ENCODE assay signal across 14 mouse cellular contexts in genomic region chr1:54913063-54913335, GRCm38 (mm10). TPM values are rescaled to one million over a fixed set of nuclear protein-coding genes. Genes with fewer than 3 reads are reported as not detected.
DNase-seq lines count a peak whose midpoint lies in the region; ATAC-seq and TF ChIP-seq lines count a peak whose summit lies in the region.
"Had no signal": no experiment of that assay in that cellular context is flagged by ENCODE, and none has a peak within 500 bp of the region (broad histone marks: within the 10 kb centered on the region; RNA-seq: fewer than 3 reads in every experiment).

No protein-coding gene starts in this region.

- H3K4me1 ChIP-seq in heart, postnatal 0 days (ENCODE audit: control insufficient read depth, insufficient read depth), result peaks cover 27% of the 10 kb centered on the region
- peaks cover 31% of the 10 kb centered on the region for H3K4me1 ChIP-seq in liver, postnatal 0 days (ENCODE audit: insufficient read depth)
- peaks cover 19% of the 10 kb centered on the region for H3K4me1 ChIP-seq in liver, embryonic 11.5 days (replicated peaks; ENCODE audit: control insufficient read depth, insufficient read depth, low read length)
- H3K4me1 ChIP-seq in MEL (ENCODE audit: control insufficient read depth in 1 of 2, insufficient read depth in 2 of 2, low read length in 2 of 2), result peaks cover 8 to 31% of the 10 kb centered on the region in 2 experiments
- peaks cover 56% of the 10 kb centered on the region for H3K4me1 ChIP-seq in embryonic facial prominence, embryonic 15.5 days

- H3K27ac ChIP-seq in heart, postnatal 0 days (ENCODE audit: low read depth), result no peak overlapping the region; the same call in 1 of the 2 replicates
- peak overlapping the region; percentile 86; the same call in 1 of the 2 replicates for H3K27ac ChIP-seq in liver, postnatal 0 days (ENCODE audit: low read depth)
- no peak overlapping the region for H3K27ac ChIP-seq in liver, embryonic 11.5 days (ENCODE audit: low read depth, low read length)
- peak overlapping the region; percentile 36; the same call in 1 of the 2 replicates for H3K27ac ChIP-seq in MEL (ENCODE audit: control insufficient read depth, low read depth, low read length)
- peak overlapping the region; percentile 34; the same call in 1 of the 2 replicates for H3K27ac ChIP-seq in embryonic facial prominence, embryonic 15.5 days (replicated peaks)
- H3K27ac ChIP-seq: heart, embryonic 10.5 days had no signal

- H3K36me3 ChIP-seq in heart, postnatal 0 days (replicated peaks; ENCODE audit: control insufficient read depth, insufficient read depth, low read length), result no peaks in the 10 kb centered on the region
- no peaks in the 10 kb centered on the region for H3K36me3 ChIP-seq in liver, postnatal 0 days (replicated peaks; ENCODE audit: insufficient read depth, low read length)
- H3K36me3 ChIP-seq in liver, embryonic 11.5 days (ENCODE audit: control insufficient read depth, insufficient read depth, low read length), result no peaks in the 10 kb centered on the region
- H3K36me3 ChIP-seq in MEL (ENCODE audit: control insufficient read depth in 1 of 2, insufficient read depth in 2 of 2, low read length in 2 of 2), result peaks cover 0 to 36% of the 10 kb centered on the region in 2 experiments; a peak in 2 of 4 replicates
- H3K36me3 ChIP-seq in embryonic facial prominence, embryonic 15.5 days, result no peaks in the 10 kb centered on the region
- H3K36me3 ChIP-seq: heart, embryonic 10.5 days had no signal

- no peaks in the 10 kb centered on the region for H3K9me3 ChIP-seq in heart, postnatal 0 days (replicated peaks; ENCODE audit: control insufficient read depth, low read length)
- no peaks in the 10 kb centered on the region for H3K9me3 ChIP-seq in liver, postnatal 0 days (ENCODE audit: low read length)
- no peaks in the 10 kb centered on the region for H3K9me3 ChIP-seq in liver, embryonic 11.5 days (ENCODE audit: control insufficient read depth, low read length)
- H3K9me3 ChIP-seq in MEL (replicated peaks; ENCODE audit: insufficient read depth, low read length), result no peaks in the 10 kb centered on the region
- no peaks in the 10 kb centered on the region for H3K9me3 ChIP-seq in embryonic facial prominence, embryonic 15.5 days (replicated peaks)
- H3K9me3 ChIP-seq: heart, embryonic 10.5 days had no signal

- H3K79me2 ChIP-seq in MEL (ENCODE audit: control insufficient read depth, insufficient read depth, low read length, poor library complexity), result no peaks in the 10 kb centered on the region

- no peak for DNase-seq in heart, postnatal 0 days (ENCODE audit: low spot score)
- no peak for DNase-seq in heart, adult 9 months (ENCODE audit: low spot score in 2 of 2)
- DNase-seq in liver, postnatal 0 days, result no peak
- DNase-seq in liver, embryonic 11.5 days (ENCODE audit: low spot score), result no peak
- no peak for DNase-seq in MEL (ENCODE audit: low read depth, low spot score)
- no peak for DNase-seq in cerebellum, adult 11 months
- no peak for DNase-seq in kidney, postnatal 10 days
- DNase-seq: cerebellum, adult 9-10 months; lung, adult 2 months; retina, postnatal 1 day had no signal

- H3K9ac ChIP-seq in heart, postnatal 0 days (replicated peaks; ENCODE audit: low read depth, low read length), result no peak overlapping the region
- H3K9ac ChIP-seq in liver, postnatal 0 days (replicated peaks), result no peak overlapping the region
- no peak overlapping the region for H3K9ac ChIP-seq in liver, embryonic 11.5 days (ENCODE audit: low read depth, low read length)
- no peak overlapping the region for H3K9ac ChIP-seq in MEL (ENCODE audit: control insufficient read depth, low read depth, low read length, poor library complexity, severe bottlenecking)
- no peak overlapping the region for H3K9ac ChIP-seq in embryonic facial prominence, embryonic 15.5 days

- TF ChIP-seq RAD21 in MEL (IDR thresholded peaks at IDR 0.05; ENCODE audit: low read depth, low read length), result no peak

- no peak overlapping the region for H3K4me2 ChIP-seq in heart, postnatal 0 days (ENCODE audit: low read depth, low read length)
- peak overlapping the region; percentile 44 for H3K4me2 ChIP-seq in liver, postnatal 0 days (ENCODE audit: low read depth, low read length)
- H3K4me2 ChIP-seq in liver, embryonic 11.5 days, result no peak overlapping the region
- no peak overlapping the region for H3K4me2 ChIP-seq in embryonic facial prominence, embryonic 15.5 days (replicated peaks)

- H3K27me3 ChIP-seq in heart, postnatal 0 days (ENCODE audit: control insufficient read depth, insufficient read depth, low read length), result no peaks in the 10 kb centered on the region
- no peaks in the 10 kb centered on the region for H3K27me3 ChIP-seq in liver, postnatal 0 days (ENCODE audit: insufficient read depth, low read length)
- H3K27me3 ChIP-seq in liver, embryonic 11.5 days (replicated peaks; ENCODE audit: control insufficient read depth, insufficient read depth, low read length), result no peaks in the 10 kb centered on the region
- no peaks in the 10 kb centered on the region for H3K27me3 ChIP-seq in MEL (ENCODE audit: control insufficient read depth in 1 of 2, insufficient read depth in 2 of 2, low read length in 2 of 2)
- H3K27me3 ChIP-seq in embryonic facial prominence, embryonic 15.5 days, result no peaks in the 10 kb centered on the region

- no peak for TF ChIP-seq EP300 in heart, postnatal 0 days (IDR thresholded peaks at IDR 0.05; ENCODE audit: low read depth)
- TF ChIP-seq EP300 in liver, postnatal 0 days (IDR thresholded peaks at IDR 0.05; ENCODE audit: low read depth), result no peak
- no peak for TF ChIP-seq EP300 in MEL (IDR thresholded peaks at IDR 0.05; ENCODE audit: low read depth in 1 of 2, low read length in 2 of 2)

- ATAC-seq in heart, postnatal 0 days (ENCODE audit: insufficient read depth, low read depth), result no peak
- ATAC-seq in liver, postnatal 0 days, result no peak
- no peak for ATAC-seq in liver, embryonic 11.5 days (replicated peaks; ENCODE audit: low FRiP score)
- no peak for ATAC-seq in embryonic facial prominence, embryonic 15.5 days (ENCODE audit: insufficient number of reproducible peaks, low FRiP score, low TSS enrichment, low read depth)
- ATAC-seq: forebrain, embryonic 14.5 days had no signal

- H3K4me3 ChIP-seq in heart, postnatal 0 days (ENCODE audit: low read depth, low read length), result no peak overlapping the region
- no peak overlapping the region for H3K4me3 ChIP-seq in liver, postnatal 0 days (ENCODE audit: low read depth, low read length)
- H3K4me3 ChIP-seq in liver, embryonic 11.5 days (ENCODE audit: low read depth, low read length), result no peak overlapping the region
- no peak overlapping the region for H3K4me3 ChIP-seq in MEL (ENCODE audit: control insufficient read depth in 1 of 2, insufficient read depth in 1 of 2, low read depth in 2 of 2, low read length in 2 of 2)
- no peak overlapping the region for H3K4me3 ChIP-seq in embryonic facial prominence, embryonic 15.5 days (replicated peaks)
- H3K4me3 ChIP-seq: heart, embryonic 10.5 days; myocyte had no signal

- TF ChIP-seq POLR2A in MEL (IDR thresholded peaks at IDR 0.05; ENCODE audit: control insufficient read depth in 1 of 2, insufficient read depth in 1 of 2, low read depth in 1 of 2, low read length in 2 of 2, poor library complexity in 1 of 2), result no peak

- peak; percentile 17; the same call in 1 of the 2 replicates for TF ChIP-seq CTCF in heart, postnatal 0 days (IDR thresholded peaks at IDR 0.05; ENCODE audit: low read depth)
- peak; percentile 56 for TF ChIP-seq CTCF in liver, postnatal 0 days (IDR thresholded peaks at IDR 0.05; ENCODE audit: low read depth)
- no peak for TF ChIP-seq CTCF in MEL (IDR thresholded peaks at IDR 0.05 in 2 of 3, conservative IDR thresholded peaks at IDR 0.05 in 1 of 3; ENCODE audit: control insufficient read depth in 1 of 3, insufficient read depth in 1 of 3, low read depth in 2 of 3, low read length in 3 of 3, poor library complexity in 1 of 3, severe bottlenecking in 1 of 3)

TF ChIP-seq in MEL, 35 proteins besides CTCF, POLR2A, EP300 and RAD21:
- TF ChIP-seq TAL1 (IDR thresholded peaks at IDR 0.05; ENCODE audit: low read length), result no peak
- TF ChIP-seq SMC3 (IDR thresholded peaks at IDR 0.05; ENCODE audit: low read depth, low read length), result no peak
- TF ChIP-seq MYB (IDR thresholded peaks at IDR 0.05; ENCODE audit: low read depth, low read length), result no peak
- no peak for TF ChIP-seq GABPA (IDR thresholded peaks at IDR 0.05; ENCODE audit: low read depth, low read length)
- TF ChIP-seq USF1 (IDR thresholded peaks at IDR 0.05; ENCODE audit: low read depth, low read length), result no peak
- no peak for TF ChIP-seq E2F4 (IDR thresholded peaks at IDR 0.05; ENCODE audit: borderline replicate concordance, low read depth, low read length)
- no peak for TF ChIP-seq ZNF384 (IDR thresholded peaks at IDR 0.05; ENCODE audit: low read depth, low read length)

RNA-seq across cellular contexts. Expression of gene Ankrd44, which starts 13.2 kb away (rescaled TPM):
- 9.6 and 14.6 TPM in 2 replicates for total RNA-seq in heart, postnatal 0 days (2014; rRNA removed; ENCODE audit: low replicate concordance)
- polyA plus RNA-seq in heart, postnatal 0 days (2015; fragmentation: Nextera tagmentation; extraction: Ambion mirVana), result 3.3 and 3.8 TPM in 2 replicates
- polyA plus RNA-seq in liver, postnatal 0 days (2015; fragmentation: Nextera tagmentation; extraction: Ambion mirVana), result 4.0 and 4.7 TPM in 2 replicates
- 11.8 and 12.1 TPM in 2 replicates for polyA plus RNA-seq in liver, embryonic 11.5 days (2014; fragmentation: Nextera tagmentation; extraction: Ambion mirVana)
- total RNA-seq in MEL (2012; rRNA removed), result 1.9 and 2.3 TPM in 2 replicates
- 1 to 10 TPM in 1 of 2 experiments, not detected in 1; 4.4 TPM for polyA plus RNA-seq in MEL (2012; ENCODE audit: insufficient read depth in 1 of 2, insufficient read length in 2 of 2, low read depth in 1 of 2, low replicate concordance in 2 of 2, missing spikeins in 1 of 2)
- 22.9 and 23.1 TPM in 2 replicates for polyA plus RNA-seq in embryonic facial prominence, embryonic 15.5 days (2015; fragmentation: Nextera tagmentation; extraction: Ambion mirVana)

Comparison
In these comparisons a context has a peak if more than half of its experiments do, and no peak if none do; other contexts are left out.
1. H3K27ac ChIP-seq: peak in liver, postnatal 0 days (single experiment), MEL (single experiment) and embryonic facial prominence, embryonic 15.5 days (single experiment); none in heart, postnatal 0 days (single experiment) and liver, embryonic 11.5 days (single experiment).
2. CTCF ChIP-seq: peak in heart, postnatal 0 days (single experiment) and liver, postnatal 0 days (single experiment); none in MEL (0 of 3).